Mouse (Mus musculus) urinary bladder, postnatal 14 days (tissue): ENCODE measurements around the gene Setd4.
"Not testable (repeated sequence)": the region's sequence is repeated elsewhere in the genome, so short reads cannot be mapped to it uniquely, and the experiment has no call there.

Experiments
- DNase-seq: peaks from one replicate; pipeline ENCODE4 v3.0.0; 2021; ENCODE audit warnings: low spot score

Gene Setd4

GRCm38 (mm10) chr16:93603439-93604212 is at the start of gene Setd4:
TSS of gene Setd4 (minus strand) at chr16:93604063.
- peak; percentile 92 for DNase-seq

- DNase-seq = no peak
Observed at GRCm38 (mm10) chr16:93648441-93649183, 44.7 kb upstream of the Setd4 start.

GRCm38 (mm10) chr16:93644006-93644405 is 40.1 kb upstream of the Setd4 start:
- no peak for DNase-seq

GRCm38 (mm10) chr16:93627761-93628400 is 24.0 kb upstream of the Setd4 start, which contains the start of gene Gm5678:
TSS of gene Gm5678 (plus strand) at chr16:93628097.
- DNase-seq = no peak

- DNase-seq = peak; percentile 33
Observed at GRCm38 (mm10) chr16:93626745-93627144, 22.9 kb upstream of the Setd4 start.

GRCm38 (mm10) chr16:93624671-93625070 is 20.8 kb upstream of the Setd4 start:
- no peak for DNase-seq

GRCm38 (mm10) chr16:93623759-93624158 is 19.9 kb upstream of the Setd4 start:
- not testable (repeated sequence) for DNase-seq

GRCm38 (mm10) chr16:93615118-93615870 is 11.4 kb upstream of the Setd4 start:
- peak; percentile 82 for DNase-seq

- DNase-seq = no peak
Observed at GRCm38 (mm10) chr16:93610961-93611360, 7.1 kb upstream of the Setd4 start.

- DNase-seq = no peak
Observed at GRCm38 (mm10) chr16:93609796-93610195, 5.9 kb upstream of the Setd4 start.

GRCm38 (mm10) chr16:93608731-93609130 is 4.9 kb upstream of the Setd4 start:
- no peak for DNase-seq

GRCm38 (mm10) chr16:93607669-93608101 is 3.8 kb upstream of the Setd4 start:
- peak; percentile 86 for DNase-seq

GRCm38 (mm10) chr16:93606146-93606545 is 2.3 kb upstream of the Setd4 start:
- no peak for DNase-seq

GRCm38 (mm10) chr16:93605553-93605952 is 1.7 kb upstream of the Setd4 start, which contains the start of gene Cbr1:
TSS of gene Cbr1 (plus strand) at chr16:93605853.
- no peak for DNase-seq

GRCm38 (mm10) chr16:93604481-93604969 is 662 bp upstream of the Setd4 start:
- DNase-seq = no peak

- DNase-seq = no peak
Observed at GRCm38 (mm10) chr16:93599461-93599860, 4.4 kb downstream of the Setd4 start.

- no peak for DNase-seq
Observed at GRCm38 (mm10) chr16:93597551-93597950, 6.3 kb downstream of the Setd4 start.

- no peak for DNase-seq
Observed at GRCm38 (mm10) chr16:93596807-93597206, 7.1 kb downstream of the Setd4 start.

- DNase-seq = no peak
Observed at GRCm38 (mm10) chr16:93595766-93596165, 8.1 kb downstream of the Setd4 start.

- DNase-seq = no peak
Observed at GRCm38 (mm10) chr16:93594448-93594847, 9.4 kb downstream of the Setd4 start.

GRCm38 (mm10) chr16:93593406-93593805 is 10.5 kb downstream of the Setd4 start:
- no peak for DNase-seq

GRCm38 (mm10) chr16:93592711-93593110 is 11.2 kb downstream of the Setd4 start:
- no peak for DNase-seq
